16 mouse cellular contexts compared by ENCODE assay signal in genomic region chr2:25050921-25051320, GRCm38 (mm10). TPM values are rescaled to one million over a fixed set of nuclear protein-coding genes. Genes with fewer than 3 reads are reported as not detected.
A peak's percentile ranks its signal among the peaks of the same experiment; 100 is the strongest.
DNase-seq lines count a peak whose midpoint lies in the region; ATAC-seq and TF ChIP-seq lines count a peak whose summit lies in the region.
"Had no signal": no experiment of that assay in that cellular context is flagged by ENCODE, and none has a peak within 500 bp of the region (broad histone marks: within the 10 kb centered on the region; RNA-seq: fewer than 3 reads in every experiment).

No protein-coding gene starts in this region.

- DNase-seq in hindbrain, embryonic 11.5 days (ENCODE audit: low spot score): no peak
- DNase-seq in cerebellum, adult 2 months: peak; percentile 77 to 91
- peak; percentile 69 to 85 for DNase-seq in layer of hippocampus, adult 18-20 months (ENCODE audit: low spot score in 2 of 2)
- peak; percentile 39 to 64 for DNase-seq in right cerebral cortex, adult 2 months (ENCODE audit: low spot score in 2 of 2)
- DNase-seq in lung, postnatal 14 days: no peak
- DNase-seq: adrenal gland, adult 2 months; heart, adult 2 months; lung, adult 2 months had no signal

- H3K4me1 ChIP-seq in hindbrain, embryonic 16.5 days (ENCODE audit: control insufficient read depth, insufficient read depth, low read depth, low read length): peaks cover 13% of the 10 kb centered on the region
- peaks cover 7% of the 10 kb centered on the region; the same call in 1 of the 2 replicates for H3K4me1 ChIP-seq in hindbrain, embryonic 11.5 days (replicated peaks; ENCODE audit: control insufficient read depth, insufficient read depth, low read length)
- peaks cover 12% of the 10 kb centered on the region; the same call in 1 of the 2 replicates for H3K4me1 ChIP-seq in cerebellum, adult 2 months (ENCODE audit: control insufficient read depth, insufficient read depth, low read length)

- TF ChIP-seq POLR2A in cerebellum, adult 2 months (IDR thresholded peaks at IDR 0.05; ENCODE audit: borderline replicate concordance, insufficient read depth, low read length): no peak

- no peak overlapping the region for H3K4me2 ChIP-seq in hindbrain, embryonic 16.5 days (ENCODE audit: low read length)
- H3K4me2 ChIP-seq in hindbrain, embryonic 11.5 days (replicated peaks; ENCODE audit: low read depth, low read length): no peak overlapping the region
- H3K4me2 ChIP-seq: hindbrain, embryonic 13.5 days; midbrain, embryonic 12.5 days; neural tube, embryonic 12.5 days had no signal

- no peaks in the 10 kb centered on the region for H3K36me3 ChIP-seq in hindbrain, embryonic 16.5 days (ENCODE audit: control insufficient read depth, insufficient read depth, low read length)
- no peaks in the 10 kb centered on the region for H3K36me3 ChIP-seq in hindbrain, embryonic 11.5 days (ENCODE audit: control insufficient read depth, insufficient read depth, low read length)

- H3K9me3 ChIP-seq in hindbrain, embryonic 16.5 days (ENCODE audit: control insufficient read depth, low read length): no peaks in the 10 kb centered on the region
- H3K9me3 ChIP-seq in hindbrain, embryonic 11.5 days (ENCODE audit: control insufficient read depth, low read length): no peaks in the 10 kb centered on the region
- H3K9me3 ChIP-seq: hindbrain, embryonic 13.5 days; midbrain, embryonic 12.5 days; neural tube, embryonic 12.5 days had no signal

- no peak overlapping the region for H3K27ac ChIP-seq in hindbrain, embryonic 16.5 days (ENCODE audit: low read depth, low read length)
- H3K27ac ChIP-seq in hindbrain, embryonic 11.5 days (ENCODE audit: low read depth, low read length): no peak overlapping the region
- no peak overlapping the region for H3K27ac ChIP-seq in cerebellum, adult 2 months (ENCODE audit: insufficient read depth, low read length)
- H3K27ac ChIP-seq: heart, adult 2 months; hindbrain, embryonic 13.5 days; midbrain, embryonic 12.5 days; neural tube, embryonic 12.5 days had no signal

- no peak overlapping the region for H3K9ac ChIP-seq in hindbrain, embryonic 16.5 days (ENCODE audit: low read depth, low read length)
- no peak overlapping the region for H3K9ac ChIP-seq in hindbrain, embryonic 11.5 days (ENCODE audit: low read depth, low read length)
- H3K9ac ChIP-seq: hindbrain, embryonic 13.5 days; midbrain, embryonic 12.5 days; neural tube, embryonic 12.5 days had no signal

- H3K27me3 ChIP-seq in hindbrain, embryonic 16.5 days (replicated peaks; ENCODE audit: control insufficient read depth, insufficient read depth, low read length): no peaks in the 10 kb centered on the region
- H3K27me3 ChIP-seq in hindbrain, embryonic 11.5 days (ENCODE audit: control insufficient read depth, insufficient read depth, low read length): no peaks in the 10 kb centered on the region
- H3K27me3 ChIP-seq in cerebellum, adult 2 months (ENCODE audit: control insufficient read depth, insufficient read depth, low read length): no peaks in the 10 kb centered on the region; the same call in 1 of the 2 replicates
- H3K27me3 ChIP-seq: hindbrain, embryonic 13.5 days; midbrain, embryonic 12.5 days; neural tube, embryonic 12.5 days had no signal

- ATAC-seq in hindbrain, embryonic 16.5 days: 0 out of 2 replicates have a peak, but pooled peaks have one; percentile 16
- ATAC-seq in hindbrain, embryonic 11.5 days (ENCODE audit: low FRiP score): no peak
- ATAC-seq in megakaryocyte, adult 5-6 weeks (ENCODE audit: poor library complexity, severe bottlenecking): no peak
- ATAC-seq: CD4-positive, CD25-positive, alpha-beta regulatory T cell, adult 4 months had no signal

- no peak for TF ChIP-seq CTCF in cerebellum, adult 2 months (IDR thresholded peaks at IDR 0.05; ENCODE audit: borderline replicate concordance, insufficient read depth, low read depth, low read length)

- H3K4me3 ChIP-seq in hindbrain, embryonic 16.5 days (ENCODE audit: low read length): no peak overlapping the region
- H3K4me3 ChIP-seq in hindbrain, embryonic 11.5 days (ENCODE audit: low read depth, low read length): no peak overlapping the region
- no peak overlapping the region for H3K4me3 ChIP-seq in cerebellum, adult 2 months (replicated peaks; ENCODE audit: insufficient read depth, low read depth, low read length)
- H3K4me3 ChIP-seq: heart, adult 2 months; hindbrain, embryonic 13.5 days; midbrain, embryonic 12.5 days; neural tube, embryonic 12.5 days had no signal

- 75% methylated on average over 7 of the region's 7 CpGs for WGBS in hindbrain, embryonic 16.5 days
- WGBS in hindbrain, embryonic 11.5 days: 92% methylated on average over 7 of the region's 7 CpGs
- 7% methylated on average over 7 of the region's 7 CpGs for WGBS in cerebellum, adult 2 months

RNA-seq across cellular contexts. Expression of gene Nsmf, which starts 3.2 kb away (rescaled TPM):
- polyA plus RNA-seq in hindbrain, embryonic 16.5 days (2015; fragmentation: Nextera tagmentation; extraction: Ambion mirVana): 173 and 174 TPM in 2 replicates
- polyA plus RNA-seq in hindbrain, embryonic 11.5 days (2014; fragmentation: Nextera tagmentation; extraction: Ambion mirVana): 37.6 and 51.1 TPM in 2 replicates
- 203 and 244 TPM in 2 replicates for polyA plus RNA-seq in cerebellum, adult 2 months (2012; rRNA removed)
- total RNA-seq in layer of hippocampus, adult 18-20 months (2021): 100 to 1,000 TPM; 950 to 953 TPM
- 6.0 and 6.9 TPM in 2 replicates for total RNA-seq in megakaryocyte, adult 5-6 weeks (2015)
- 6.4 and 10.8 TPM in 2 replicates for total RNA-seq in megakaryocyte, adult 5-6 weeks (2017)

RNA-seq across cellular contexts. Expression of gene Entpd8, which starts 29.2 kb away (rescaled TPM):
- not detected in 2 replicates for polyA plus RNA-seq in hindbrain, embryonic 16.5 days (2015; fragmentation: Nextera tagmentation; extraction: Ambion mirVana)
- not detected in 2 replicates for polyA plus RNA-seq in hindbrain, embryonic 11.5 days (2014; fragmentation: Nextera tagmentation; extraction: Ambion mirVana)
- not detected in 2 replicates for polyA plus RNA-seq in cerebellum, adult 2 months (2012; rRNA removed)
- total RNA-seq in layer of hippocampus, adult 18-20 months (2021): not detected
- total RNA-seq in megakaryocyte, adult 5-6 weeks (2015): not detected in 2 replicates
- not detected in 2 replicates for total RNA-seq in megakaryocyte, adult 5-6 weeks (2017)
- total RNA-seq: heart, adult 2 months; left cerebral cortex, postnatal 14 days had no signal
- polyA plus RNA-seq: heart, adult 2 months; hindbrain, embryonic 13.5 days; midbrain, embryonic 12.5 days; neural tube, embryonic 12.5 days had no signal

RNA-seq across cellular contexts. Expression of gene Noxa1, which starts 44.0 kb away (rescaled TPM):
- polyA plus RNA-seq in hindbrain, embryonic 16.5 days (2015; fragmentation: Nextera tagmentation; extraction: Ambion mirVana): not detected in 2 replicates
- not detected in 2 replicates for polyA plus RNA-seq in hindbrain, embryonic 11.5 days (2014; fragmentation: Nextera tagmentation; extraction: Ambion mirVana)
- not detected in 2 replicates for polyA plus RNA-seq in cerebellum, adult 2 months (2012; rRNA removed)
- total RNA-seq in layer of hippocampus, adult 18-20 months (2021): not detected
- total RNA-seq in megakaryocyte, adult 5-6 weeks (2015): not detected in 2 replicates
- not detected in 2 replicates for total RNA-seq in megakaryocyte, adult 5-6 weeks (2017)
- total RNA-seq: adrenal gland, adult 2 months; heart, adult 2 months; left cerebral cortex, postnatal 14 days had no signal
- polyA plus RNA-seq: adrenal gland, adult 2 months; frontal cortex, adult 2 months; heart, adult 2 months; hindbrain, embryonic 13.5 days; midbrain, embryonic 12.5 days; neural tube, embryonic 12.5 days had no signal

Comparison
In these comparisons a context has a peak if more than half of its experiments do, and no peak if none do; other contexts are left out.
1. DNase-seq: peak in cerebellum, adult 2 months (2 of 2), layer of hippocampus, adult 18-20 months (2 of 2) and right cerebral cortex, adult 2 months (2 of 2); none in hindbrain, embryonic 11.5 days (single experiment) and lung, postnatal 14 days (single experiment).